Mouse (Mus musculus) heart, embryonic 15.5 days (tissue): Measurements from ENCODE around the gene Fli1. TPM values are rescaled to one million over a fixed set of nuclear protein-coding genes. Genes with fewer than 3 reads are reported as not detected.

Experiments
- ATAC-seq: fragments of 200-750 bp; cut with Nextera tagmentation; replicated peaks from 2 replicates; pipeline ENCODE4 v1.8.0; 2017; ENCODE audit warnings: low read depth, moderate TSS enrichment; ENCODE audit not compliant: insufficient number of reproducible peaks, insufficient read depth, low FRiP score
- H3K27ac ChIP-seq: fragments of 300-500 bp; sonication (generic); 2 replicates; pipeline ENCODE4 v1.5.1; 2015; ENCODE audit warnings: mild to moderate bottlenecking, inconsistent platforms
- H3K27me3 ChIP-seq: fragments of 300-500 bp; sonication (generic); 2 replicates; pipeline ENCODE4 v1.6.1; 2015; ENCODE audit warnings: inconsistent platforms
- H3K36me3 ChIP-seq: fragments of 300-500 bp; sonication (generic); 2 replicates; pipeline ENCODE4 v1.6.1; 2015; ENCODE audit warnings: mild to moderate bottlenecking, inconsistent platforms
- H3K4me1 ChIP-seq: fragments of 300-500 bp; sonication (generic); replicated peaks from 2 replicates; pipeline ENCODE4 v1.6.1; 2015; ENCODE audit warnings: inconsistent platforms
- H3K4me2 ChIP-seq: fragments of 300-500 bp; sonication (generic); 2 replicates; pipeline ENCODE4 v1.6.1; 2015; ENCODE audit warnings: inconsistent platforms, mild to moderate bottlenecking, moderate library complexity
- H3K4me3 ChIP-seq: fragments of 300-500 bp; sonication (generic); 2 replicates; pipeline ENCODE4 v1.5.1; 2015; ENCODE audit warnings: mild to moderate bottlenecking, inconsistent platforms
- H3K9ac ChIP-seq: fragments of 300-500 bp; sonication (generic); 2 replicates; pipeline ENCODE4 v1.6.1; 2015; ENCODE audit warnings: mild to moderate bottlenecking, inconsistent platforms
- H3K9me3 ChIP-seq: fragments of 300-500 bp; sonication (generic); replicated peaks from 2 replicates; pipeline ENCODE4 v1.6.1; 2016; ENCODE audit warnings: inconsistent platforms
- WGBS: fragments of 180-500 bp; shearing (Covaris S2); methylation state at CpG from one replicate; pipeline ENCODE4 v1.1.7; 2015; ENCODE audit warnings: mixed read lengths; 5-methylcytosine and 5-hydroxymethylcytosine counted together
- polyA plus RNA-seq: library from polyadenylated mRNA; unstranded; fragments of >200 nt; fragmentation: Nextera tagmentation; extraction: Ambion mirVana; gene quantifications from 2 replicates; pipeline ENCODE4 v1.2.1, GENCODE M21; 2015

The Fli1 gene
- polyA plus RNA-seq, 1 experiment from 2014 or later, result 21.8 TPM

DNA sequence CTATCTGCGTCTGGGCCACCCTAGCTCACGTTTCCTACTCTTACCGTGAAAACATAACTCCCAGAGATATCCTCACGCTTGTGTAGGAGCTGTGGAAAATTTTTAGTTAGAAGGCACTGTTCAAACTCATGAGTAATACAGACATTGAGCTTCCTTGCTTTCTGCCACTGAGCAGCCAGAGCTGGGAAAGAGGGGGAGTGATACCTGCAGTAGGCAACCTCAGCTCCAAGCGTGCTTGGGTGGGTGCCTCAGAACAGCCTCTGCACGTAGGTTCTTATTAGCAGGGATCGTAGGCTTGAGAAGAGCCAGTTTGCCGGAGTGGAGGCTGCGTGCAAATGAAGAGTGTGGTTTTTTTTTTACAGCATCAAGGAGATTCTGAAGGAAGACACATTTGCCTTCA, 151.0 kb downstream of the Fli1 start:
- no peak overlapping the region for H3K4me3 ChIP-seq
- H3K36me3 ChIP-seq, result no peaks in the 10 kb centered on the region
- H3K9me3 ChIP-seq, result no peaks in the 10 kb centered on the region
- no peak overlapping the region for H3K9ac ChIP-seq
- H3K4me2 ChIP-seq, result no peak overlapping the region
- no peak for ATAC-seq
- 69% methylated on average over 9 of the region's 9 CpGs for WGBS
- H3K27me3 ChIP-seq, result no peaks in the 10 kb centered on the region
- H3K27ac ChIP-seq, result no peak overlapping the region
- H3K4me1 ChIP-seq, result no peaks in the 10 kb centered on the region

DNA sequence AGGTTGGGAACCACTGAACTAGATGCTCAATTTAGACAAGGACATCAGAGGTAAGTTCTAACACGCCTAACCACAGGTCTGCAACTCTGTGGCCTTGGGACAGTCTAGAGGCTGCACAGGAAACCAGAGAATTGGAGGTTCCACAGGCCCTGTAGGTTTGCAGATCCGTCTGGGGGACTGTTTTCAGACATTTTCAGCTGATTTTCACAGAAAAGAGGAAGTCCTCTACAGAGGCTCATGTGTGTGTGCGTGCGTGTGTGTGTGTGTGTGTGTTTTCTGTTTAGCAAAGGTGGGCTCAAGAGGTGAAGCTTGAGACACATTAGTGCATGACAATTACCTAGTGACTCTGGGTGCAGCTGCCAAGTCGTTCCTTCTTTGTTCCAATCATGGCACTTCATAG, 151.6 kb downstream of the Fli1 start:
- Histone ChIP-seq H3K27ac (no peak overlapping the region), H3K4me2 (no peak overlapping the region), H3K4me3 (no peak overlapping the region), H3K9ac (no peak overlapping the region), H3K9me3 (no peaks in the 10 kb centered on the region), H3K36me3 (no peaks in the 10 kb centered on the region), H3K4me1 (no peaks in the 10 kb centered on the region), H3K27me3 (no peaks in the 10 kb centered on the region)
- no peak for ATAC-seq
- 78% methylated on average over 5 of the region's 5 CpGs for WGBS

DNA sequence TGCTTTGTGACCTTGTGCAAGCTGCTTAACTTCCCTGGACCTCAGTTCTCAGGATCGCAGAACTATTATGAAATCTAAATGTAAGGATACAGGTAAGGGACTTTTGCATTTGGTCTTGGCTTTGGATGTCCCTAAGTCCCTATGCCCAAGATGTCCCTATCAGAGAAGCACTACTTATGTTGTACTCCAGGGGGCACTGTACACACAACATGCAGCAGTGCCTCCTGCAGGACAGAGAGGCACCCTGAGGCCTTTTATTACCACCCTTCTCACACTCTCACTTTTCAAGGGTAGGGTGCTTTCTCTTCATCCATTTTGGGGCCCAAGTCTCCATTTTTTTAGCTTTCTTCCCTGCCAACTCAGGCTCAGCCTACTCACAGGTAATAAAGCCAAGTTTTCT, 154.5 kb downstream of the Fli1 start:
- no peak overlapping the region for H3K9ac ChIP-seq
- no peaks in the 10 kb centered on the region for H3K36me3 ChIP-seq
- no peak overlapping the region for H3K4me3 ChIP-seq
- no peak overlapping the region for H3K27ac ChIP-seq
- 91% methylated on average over 1 of the region's 1 CpGs for WGBS
- H3K4me2 ChIP-seq, result no peak overlapping the region
- no peaks in the 10 kb centered on the region for H3K27me3 ChIP-seq
- no peaks in the 10 kb centered on the region for H3K9me3 ChIP-seq
- no peak for ATAC-seq
- no peaks in the 10 kb centered on the region for H3K4me1 ChIP-seq

DNA sequence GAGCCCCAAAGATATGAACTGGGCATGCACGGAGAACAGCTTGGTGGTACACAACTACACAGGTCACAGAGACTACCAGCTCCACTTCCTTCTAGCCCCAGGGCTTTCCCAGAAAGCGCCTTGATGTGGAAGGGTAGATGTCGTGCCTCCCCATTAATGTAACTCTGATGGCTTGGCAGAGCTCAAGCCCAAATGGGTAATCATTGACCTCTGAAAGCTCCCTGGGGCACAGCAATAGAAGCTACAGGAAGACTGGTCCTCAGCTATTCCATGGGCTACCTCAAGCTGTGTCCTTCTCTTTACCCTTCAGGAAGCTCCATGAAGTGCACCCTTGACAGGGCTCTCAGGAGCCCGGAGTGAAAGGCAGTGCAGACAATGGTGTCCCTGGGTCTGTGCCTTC, 157.8 kb downstream of the Fli1 start:
- Histone ChIP-seq H3K4me1 (no peaks in the 10 kb centered on the region), H3K9me3 (no peaks in the 10 kb centered on the region), H3K4me2 (no peak overlapping the region), H3K9ac (no peak overlapping the region), H3K36me3 (no peaks in the 10 kb centered on the region), H3K27me3 (no peaks in the 10 kb centered on the region), H3K4me3 (no peak overlapping the region), H3K27ac (no peak overlapping the region)
- ATAC-seq, result no peak
- WGBS, result 80% methylated on average over 4 of the region's 4 CpGs

DNA sequence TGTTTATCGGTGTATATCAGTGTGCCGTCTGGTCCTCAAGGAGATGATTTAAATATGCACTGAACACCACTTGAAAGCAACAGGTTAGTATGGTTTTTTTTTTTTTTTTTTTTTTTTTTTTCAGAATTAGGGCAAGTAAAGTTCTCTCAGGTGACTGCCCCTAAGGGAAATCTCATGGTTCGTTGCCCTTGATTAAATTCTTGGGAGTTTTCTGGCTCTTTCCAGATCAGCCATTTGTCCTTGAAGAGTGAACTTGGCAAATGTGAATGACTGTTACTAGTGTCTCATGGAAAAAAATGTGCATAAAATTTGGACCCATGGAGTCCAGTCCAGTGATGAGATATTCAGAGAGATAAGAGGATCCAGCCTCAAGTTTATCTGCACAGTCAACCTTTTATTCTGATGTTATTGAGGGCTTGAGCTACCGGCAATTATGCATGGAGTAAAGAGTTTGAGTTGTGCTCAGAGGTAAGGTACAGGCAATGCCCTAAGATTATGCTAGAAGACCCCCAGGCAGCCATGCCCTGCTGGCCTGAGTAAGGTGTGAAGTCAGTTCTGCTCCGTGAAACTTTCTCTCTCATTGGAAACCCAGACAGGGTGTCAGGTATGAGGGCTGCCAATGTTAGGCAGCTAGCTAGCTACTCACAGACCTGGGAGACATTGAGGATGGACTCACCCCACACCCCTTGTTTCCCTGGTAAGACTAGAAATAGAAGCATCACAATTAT, 165.6 kb downstream of the Fli1 start:
- Histone ChIP-seq H3K4me3 (no peak overlapping the region), H3K9me3 (no peaks in the 10 kb centered on the region), H3K36me3 (no peaks in the 10 kb centered on the region), H3K4me2 (no peak overlapping the region), H3K4me1 (no peaks in the 10 kb centered on the region), H3K27me3 (no peaks in the 10 kb centered on the region), H3K27ac (no peak overlapping the region), H3K9ac (no peak overlapping the region)
- WGBS, result 62% methylated on average over 5 of the region's 5 CpGs
- no peak for ATAC-seq

DNA sequence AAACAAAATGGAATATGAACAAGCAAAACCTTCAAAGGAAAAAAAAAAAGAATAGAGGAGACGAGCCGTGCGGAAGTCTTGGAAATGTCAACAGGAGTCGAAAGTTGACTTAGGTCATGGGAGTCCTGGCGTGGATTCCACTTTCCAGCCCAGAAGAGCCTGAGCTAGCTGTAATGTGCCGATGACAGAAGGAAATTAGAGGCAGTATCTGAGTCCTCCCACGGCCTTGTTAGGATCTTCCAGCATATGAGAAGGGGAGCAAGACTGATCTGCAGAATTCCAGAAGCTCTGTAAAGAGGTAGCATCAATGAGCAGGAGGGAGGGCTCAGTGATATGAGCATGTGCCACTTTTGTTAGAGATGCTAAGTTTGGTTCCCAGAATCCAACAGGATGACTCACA, 166.6 kb downstream of the Fli1 start:
- Histone ChIP-seq H3K9me3 (no peaks in the 10 kb centered on the region), H3K9ac (no peak overlapping the region), H3K36me3 (no peaks in the 10 kb centered on the region), H3K4me3 (no peak overlapping the region), H3K4me2 (no peak overlapping the region), H3K4me1 (no peaks in the 10 kb centered on the region), H3K27me3 (no peaks in the 10 kb centered on the region), H3K27ac (no peak overlapping the region)
- no peak for ATAC-seq
- 64% methylated on average over 7 of the region's 7 CpGs for WGBS

DNA sequence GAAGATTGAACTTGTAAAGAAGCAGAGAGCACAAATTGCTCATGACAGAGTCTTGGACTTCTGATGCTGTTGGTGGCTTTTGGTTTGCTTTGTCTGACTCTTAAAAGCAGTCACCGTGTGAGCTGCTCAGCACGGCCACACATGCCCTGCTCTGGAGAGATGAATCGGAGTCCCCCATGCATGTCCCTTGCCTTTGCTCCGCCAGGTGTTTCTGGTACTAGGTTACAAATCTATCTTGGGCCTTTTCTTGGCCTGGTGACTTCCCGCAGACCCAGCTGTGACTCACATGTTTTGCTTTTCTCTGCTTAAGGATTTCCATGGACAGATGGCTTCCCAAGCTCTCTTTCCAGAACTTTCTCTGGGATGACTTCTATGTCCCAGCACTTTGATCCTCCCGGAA, 169.0 kb downstream of the Fli1 start:
- ATAC-seq, result no peak
- 88% methylated on average over 6 of the region's 6 CpGs for WGBS
- no peaks in the 10 kb centered on the region for H3K27me3 ChIP-seq
- H3K36me3 ChIP-seq, result no peaks in the 10 kb centered on the region
- H3K27ac ChIP-seq, result no peak overlapping the region
- no peaks in the 10 kb centered on the region for H3K9me3 ChIP-seq
- no peak overlapping the region for H3K9ac ChIP-seq
- H3K4me2 ChIP-seq, result no peak overlapping the region
- no peak overlapping the region for H3K4me3 ChIP-seq
- no peaks in the 10 kb centered on the region for H3K4me1 ChIP-seq

Other genes starting within 250 kb of the Fli1 start
- gene Kcnj5, start 198.5 kb downstream of the Fli1 start, polyA plus RNA-seq, result 24.1 and 25.5 TPM in 2 replicates
- 0.08 TPM in 1 of 2 replicates, not detected in the other for gene Kcnj1, start 170.4 kb downstream of the Fli1 start, polyA plus RNA-seq
- 46.3 and 54.9 TPM in 2 replicates for gene Ets1, start 93.4 kb upstream of the Fli1 start, polyA plus RNA-seq